Mouse (Mus musculus): ENCODE measurements around the gene Ilf3. TPM values are rescaled to one million over a fixed set of nuclear protein-coding genes. Genes with fewer than 3 reads are reported as not detected.
A peak's percentile ranks its signal among the peaks of the same experiment; 100 is the strongest.

The Ilf3 gene
- 54.2 and 59.6 TPM in 2 replicates for polyA plus RNA-seq (2012; rRNA removed)

DNA sequence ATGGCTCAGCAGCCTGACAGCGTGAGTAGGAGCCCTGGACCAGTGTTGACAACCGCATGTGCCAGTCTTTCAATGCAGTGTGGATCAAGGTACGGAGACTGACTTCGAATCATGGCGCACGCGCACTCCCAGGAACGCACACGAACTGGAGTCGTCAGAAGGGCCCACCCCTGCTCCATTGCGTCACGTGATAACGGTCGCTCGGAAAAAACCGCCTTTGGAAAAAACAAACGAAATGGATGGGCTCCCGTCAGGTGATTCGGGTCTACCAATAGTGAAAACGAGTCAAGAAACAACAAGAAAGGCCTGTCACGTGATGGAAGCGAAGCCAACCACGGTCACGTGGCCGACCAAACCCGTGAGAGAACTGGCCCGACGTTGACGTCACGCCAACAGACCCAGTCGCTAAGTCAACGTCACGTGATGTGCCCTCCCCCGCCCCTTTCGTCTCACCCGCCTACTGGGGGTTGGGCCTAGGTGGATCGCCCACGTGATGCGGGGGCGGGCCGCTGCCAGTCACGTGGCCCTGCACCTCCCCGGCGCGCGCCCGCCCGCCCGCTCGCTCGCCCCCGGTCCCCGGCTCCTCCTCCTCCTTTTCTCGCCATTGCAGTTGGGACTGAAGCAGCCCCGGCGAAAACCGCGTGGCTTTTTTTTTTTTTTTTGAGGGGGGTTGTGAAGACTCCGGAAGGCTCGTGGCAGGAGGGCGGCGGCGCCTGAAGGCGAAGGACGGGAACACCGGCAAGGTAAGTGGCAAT, at the start of gene Ilf3:
Gene Ilf3 (plus strand): TSS at position 515 of the 755 bp plus-strand sequence.
- Histone ChIP-seq H3K4me3 (ENCODE audit: extremely low read depth, insufficient read depth, insufficient read length) (peak within 1 kb of the TSS; percentile 99), H3K27me3 (ENCODE audit: control insufficient read depth, insufficient read depth, low read length) (no peaks in the 10 kb centered on the region), H3K36me3 (ENCODE audit: control insufficient read depth, insufficient read depth, low read length) (no peaks in the 10 kb centered on the region), H3K4me1 (ENCODE audit: control insufficient read depth, insufficient read depth, insufficient read length) (0 out of 2 replicates have a peak, but pooled peaks cover 2% of the 10 kb centered on the region), H3K27ac (ENCODE audit: insufficient read depth, low read length) (peak within 1 kb of the TSS; percentile 89)
- TF ChIP-seq CTCF (IDR thresholded peaks at IDR 0.05; ENCODE audit: extremely low read depth, insufficient read depth, insufficient read length, insufficient replicate concordance): no peak
- no peak for TF ChIP-seq POLR2A (IDR thresholded peaks at IDR 0.05; ENCODE audit: low read depth, low read length)
- WGBS: under 1% methylated on average over 66 of the region's 66 CpGs
- DNase-seq (ENCODE audit: low read depth in 1 of 2, low spot score in 2 of 2): peak; percentile 99 to 100

DNA sequence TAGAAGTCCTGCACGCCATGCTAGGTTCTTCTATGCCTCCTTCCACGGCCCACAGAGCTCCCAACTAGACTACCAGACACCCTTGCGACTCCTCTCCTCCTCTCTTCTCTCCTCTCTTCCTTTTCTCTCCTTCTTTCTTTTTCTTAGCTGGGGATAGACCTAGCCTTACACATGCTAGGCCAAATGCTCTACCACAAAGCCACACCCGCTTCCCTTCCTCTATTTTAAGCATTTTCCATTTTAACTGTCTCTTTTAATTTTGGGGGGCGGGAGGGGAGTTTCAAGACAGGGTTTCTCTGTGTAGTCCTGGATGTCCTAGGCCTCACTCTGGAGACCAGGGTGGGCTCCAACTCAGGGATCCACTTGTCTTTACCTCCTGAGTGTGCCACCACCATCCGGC, 48.9 kb upstream of the Ilf3 start:
- H3K27ac ChIP-seq (ENCODE audit: insufficient read depth, low read length): peak overlapping the region; percentile 59
- H3K36me3 ChIP-seq (ENCODE audit: control insufficient read depth, insufficient read depth, low read length): no peaks in the 10 kb centered on the region
- 33% methylated on average over 6 of the region's 6 CpGs for WGBS
- peaks cover 20% of the 10 kb centered on the region for H3K4me1 ChIP-seq (ENCODE audit: control insufficient read depth, insufficient read depth, insufficient read length)
- no peaks in the 10 kb centered on the region for H3K27me3 ChIP-seq (ENCODE audit: control insufficient read depth, insufficient read depth, low read length)
- DNase-seq (ENCODE audit: low read depth in 1 of 2, low spot score in 2 of 2): no peak
- H3K4me3 ChIP-seq (ENCODE audit: extremely low read depth, insufficient read depth, insufficient read length): no peak overlapping the region
- no peak for TF ChIP-seq CTCF (IDR thresholded peaks at IDR 0.05; ENCODE audit: extremely low read depth, insufficient read depth, insufficient read length, insufficient replicate concordance)
- TF ChIP-seq POLR2A (IDR thresholded peaks at IDR 0.05; ENCODE audit: low read depth, low read length): no peak

DNA sequence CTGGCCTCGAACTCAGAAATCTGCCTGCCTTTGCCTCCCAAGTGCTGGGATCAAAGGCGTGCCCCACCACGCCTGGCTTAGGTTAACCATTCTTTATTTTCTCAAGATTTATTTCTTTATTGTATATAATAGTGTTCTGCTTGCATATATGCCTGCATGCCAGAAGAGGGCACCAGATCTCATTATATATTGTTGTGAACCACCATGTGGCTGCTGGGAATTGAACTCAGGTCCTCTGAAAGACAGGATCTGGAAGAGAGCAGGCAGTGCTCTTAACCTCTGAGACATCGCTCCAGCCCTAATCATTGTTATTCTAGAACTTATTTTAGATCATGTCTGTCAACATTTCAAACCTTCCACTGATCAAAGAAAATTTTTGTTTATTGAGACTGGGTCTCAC, 48.2 kb upstream of the Ilf3 start:
- no peak for DNase-seq (ENCODE audit: low read depth in 1 of 2, low spot score in 2 of 2)
- Histone ChIP-seq H3K4me3 (ENCODE audit: extremely low read depth, insufficient read depth, insufficient read length) (no peak overlapping the region), H3K4me1 (ENCODE audit: control insufficient read depth, insufficient read depth, insufficient read length) (peaks cover 26% of the 10 kb centered on the region), H3K27ac (ENCODE audit: insufficient read depth, low read length) (no peak overlapping the region), H3K36me3 (ENCODE audit: control insufficient read depth, insufficient read depth, low read length) (no peaks in the 10 kb centered on the region), H3K27me3 (ENCODE audit: control insufficient read depth, insufficient read depth, low read length) (no peaks in the 10 kb centered on the region)
- 92% methylated on average over 4 of the region's 4 CpGs for WGBS
- TF ChIP-seq POLR2A (IDR thresholded peaks at IDR 0.05; ENCODE audit: low read depth, low read length) (no peak), CTCF (IDR thresholded peaks at IDR 0.05; ENCODE audit: extremely low read depth, insufficient read depth, insufficient read length, insufficient replicate concordance) (no peak)

DNA sequence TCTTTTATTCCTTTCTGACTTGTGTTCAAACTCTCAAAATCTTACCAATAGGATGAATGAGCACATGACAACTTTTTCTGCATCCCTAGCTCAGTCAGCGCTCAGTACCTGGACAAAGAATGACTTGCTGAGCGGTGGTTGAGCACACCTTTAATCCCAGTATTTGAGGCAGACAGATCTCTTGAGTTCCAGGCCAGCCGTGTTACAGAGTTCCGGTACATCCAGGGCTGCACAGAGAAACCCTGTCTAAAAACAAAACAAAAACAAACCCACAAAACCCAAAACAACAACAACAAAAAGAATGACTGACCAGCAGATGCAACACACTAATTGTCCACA, 47.4 kb upstream of the Ilf3 start:
- TF ChIP-seq POLR2A (IDR thresholded peaks at IDR 0.05; ENCODE audit: low read depth, low read length): no peak
- no peak for TF ChIP-seq CTCF (IDR thresholded peaks at IDR 0.05; ENCODE audit: extremely low read depth, insufficient read depth, insufficient read length, insufficient replicate concordance)
- Histone ChIP-seq H3K27me3 (ENCODE audit: control insufficient read depth, insufficient read depth, low read length) (no peaks in the 10 kb centered on the region), H3K4me1 (ENCODE audit: control insufficient read depth, insufficient read depth, insufficient read length) (peaks cover 31% of the 10 kb centered on the region), H3K27ac (ENCODE audit: insufficient read depth, low read length) (0 out of 2 replicates have a peak overlapping the region, but pooled peaks have one; percentile 20), H3K4me3 (ENCODE audit: extremely low read depth, insufficient read depth, insufficient read length) (peak overlapping the region; percentile 98), H3K36me3 (ENCODE audit: control insufficient read depth, insufficient read depth, low read length) (no peaks in the 10 kb centered on the region)
- DNase-seq (ENCODE audit: low read depth in 1 of 2, low spot score in 2 of 2): no peak
- 29% methylated on average over 4 of the region's 4 CpGs for WGBS

DNA sequence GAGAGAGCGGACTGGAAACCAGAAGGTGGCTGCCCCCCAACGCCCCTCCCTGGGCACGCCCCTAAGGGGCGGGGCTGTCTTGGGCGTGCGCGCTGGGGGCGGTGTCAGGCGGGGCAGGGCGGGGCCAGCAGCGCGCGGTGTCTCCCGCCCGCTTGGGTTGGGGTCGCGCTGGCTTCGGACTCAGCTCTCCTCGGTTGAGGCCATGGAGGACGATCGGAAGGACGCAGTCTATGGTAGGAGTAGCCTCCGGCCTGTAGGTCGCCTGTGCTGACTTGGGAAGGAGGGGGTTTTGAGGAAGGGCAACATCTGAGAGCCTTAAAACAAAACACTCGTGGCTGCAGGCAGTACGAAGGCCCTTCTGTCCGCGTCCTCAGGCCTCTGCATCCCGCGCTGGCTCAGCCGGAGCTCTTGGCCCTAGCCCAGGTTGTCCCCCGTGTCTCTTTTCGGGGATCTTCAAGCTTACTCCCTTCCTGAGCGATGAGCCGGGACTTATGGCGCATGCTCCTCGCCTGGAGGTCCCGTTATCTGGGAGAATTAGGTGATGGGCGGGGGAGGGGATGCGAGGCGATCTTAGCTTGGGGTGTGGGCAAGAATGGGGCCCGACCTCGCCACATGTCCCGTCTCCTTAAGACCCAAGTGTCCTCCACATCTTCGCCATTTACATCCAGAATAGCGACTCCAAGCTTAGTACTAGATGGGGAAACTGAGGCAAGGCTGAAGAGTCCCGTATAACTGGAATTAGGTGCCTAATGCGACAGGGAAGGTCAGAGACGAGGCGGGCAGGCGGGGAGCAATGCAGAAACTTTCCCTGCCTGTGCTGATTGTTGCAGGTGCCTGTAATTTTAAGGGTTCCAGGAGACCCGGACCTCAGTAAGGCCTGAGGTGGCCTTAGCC, 46.8 kb upstream of the Ilf3 start, which contains the start of gene Slc44a2:
Gene Slc44a2 (plus strand): TSS at position 80 of the 894 bp plus-strand sequence.
- Histone ChIP-seq H3K4me3 (ENCODE audit: extremely low read depth, insufficient read depth, insufficient read length) (peak within 1 kb of the TSS; percentile 98), H3K4me1 (ENCODE audit: control insufficient read depth, insufficient read depth, insufficient read length) (peaks cover 32% of the 10 kb centered on the region), H3K36me3 (ENCODE audit: control insufficient read depth, insufficient read depth, low read length) (no peaks in the 10 kb centered on the region), H3K27ac (ENCODE audit: insufficient read depth, low read length) (peak within 1 kb of the TSS; percentile 98), H3K27me3 (ENCODE audit: control insufficient read depth, insufficient read depth, low read length) (no peaks in the 10 kb centered on the region)
- peak; percentile 67 to 88 for DNase-seq (ENCODE audit: low read depth in 1 of 2, low spot score in 2 of 2)
- peak; percentile 66 for TF ChIP-seq POLR2A (IDR thresholded peaks at IDR 0.05; ENCODE audit: low read depth, low read length)
- TF ChIP-seq CTCF (IDR thresholded peaks at IDR 0.05; ENCODE audit: extremely low read depth, insufficient read depth, insufficient read length, insufficient replicate concordance): no peak
- under 1% methylated on average over 51 of the region's 52 CpGs for WGBS

DNA sequence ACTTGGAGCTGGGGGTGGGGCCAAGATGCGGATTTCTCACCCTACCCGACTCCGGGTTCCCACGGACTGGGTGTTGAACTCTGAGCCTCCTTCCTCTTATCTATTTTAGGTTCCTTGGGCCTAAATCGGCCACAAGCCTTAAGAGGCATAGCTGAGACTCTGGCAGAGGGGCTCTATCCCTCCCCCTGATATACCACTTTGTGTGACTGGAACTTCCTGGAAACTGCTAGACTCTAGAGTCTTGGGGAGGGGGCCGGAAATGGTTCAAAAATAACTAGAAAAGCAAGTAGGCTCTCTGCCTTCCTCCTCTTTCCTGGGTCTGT, 46.2 kb upstream of the Ilf3 start:
- TF ChIP-seq CTCF (IDR thresholded peaks at IDR 0.05; ENCODE audit: extremely low read depth, insufficient read depth, insufficient read length, insufficient replicate concordance) (no peak), POLR2A (IDR thresholded peaks at IDR 0.05; ENCODE audit: low read depth, low read length) (peak; percentile 38)
- Histone ChIP-seq H3K27ac (ENCODE audit: insufficient read depth, low read length) (peak overlapping the region; percentile 98), H3K27me3 (ENCODE audit: control insufficient read depth, insufficient read depth, low read length) (no peaks in the 10 kb centered on the region), H3K36me3 (ENCODE audit: control insufficient read depth, insufficient read depth, low read length) (no peaks in the 10 kb centered on the region), H3K4me3 (ENCODE audit: extremely low read depth, insufficient read depth, insufficient read length) (peak overlapping the region; percentile 98), H3K4me1 (ENCODE audit: control insufficient read depth, insufficient read depth, insufficient read length) (peaks cover 35% of the 10 kb centered on the region)
- 0% methylated on average over 6 of the region's 6 CpGs for WGBS
- peak; percentile 53 to 70 for DNase-seq (ENCODE audit: low read depth in 1 of 2, low spot score in 2 of 2)
